Mouse (Mus musculus): ENCODE measurements around the gene Sugp1.
A peak's percentile ranks its signal among the peaks of the same experiment; 100 is the strongest.
"Not testable (repeated sequence)": the region's sequence is repeated elsewhere in the genome, so short reads cannot be mapped to it uniquely, and the experiment has no call there.

Sugp1 gene

DNA sequence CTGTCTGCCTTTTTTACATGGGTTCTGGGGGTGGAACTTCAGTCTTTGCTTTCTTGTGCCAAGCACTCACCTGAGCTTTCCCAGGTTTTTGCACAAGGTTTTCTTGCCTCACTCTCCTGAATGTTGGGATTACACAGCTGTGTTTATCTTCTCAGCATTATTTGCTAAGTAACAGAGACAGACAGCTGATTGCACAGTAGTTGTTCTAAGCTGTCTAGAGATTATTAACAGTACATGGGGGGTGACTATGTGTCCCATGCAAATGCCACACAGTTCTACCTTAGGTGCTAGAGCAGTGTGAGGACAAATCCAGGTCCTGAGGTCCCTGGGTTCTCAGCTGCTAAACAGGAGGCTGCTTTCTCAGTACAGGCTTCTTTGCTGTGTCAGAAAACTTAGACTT, 7.0 kb downstream of the Sugp1 start:
- no peak for DNase-seq

GRCm38 (mm10) chr8:70050434-70050833, 7.8 kb downstream of the Sugp1 start:
- not testable (repeated sequence) for DNase-seq

DNA sequence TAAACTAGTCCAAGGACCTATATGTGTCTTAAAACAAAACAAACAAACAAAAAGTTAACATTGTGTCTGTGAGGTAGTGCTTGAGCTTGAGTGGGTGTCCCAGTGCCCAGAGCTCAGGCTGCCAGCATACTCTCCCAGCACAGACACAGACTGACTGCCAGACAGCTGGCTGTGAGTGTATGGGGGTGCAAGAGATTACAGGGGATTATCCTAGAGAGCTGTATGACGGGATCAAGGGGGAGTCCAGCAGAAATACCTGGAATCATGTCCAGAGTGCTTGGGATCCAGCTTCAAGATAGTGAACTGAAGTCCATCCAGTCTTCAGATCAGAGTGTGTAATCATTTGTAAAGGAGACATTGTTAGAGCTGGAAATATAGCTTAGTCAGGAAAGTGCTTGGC, 15.1 kb downstream of the Sugp1 start:
- DNase-seq, result no peak

GRCm38 (mm10) chr8:70071836-70072440, 29.3 kb downstream of the Sugp1 start:
- no peak for DNase-seq

- no peak for DNase-seq
Observed at GRCm38 (mm10) chr8:70072441-70073069, 29.9 kb downstream of the Sugp1 start, which contains the start of gene Tm6sf2. Gene Tm6sf2, plus strand, starts transcription at chr8:70072924.

DNA sequence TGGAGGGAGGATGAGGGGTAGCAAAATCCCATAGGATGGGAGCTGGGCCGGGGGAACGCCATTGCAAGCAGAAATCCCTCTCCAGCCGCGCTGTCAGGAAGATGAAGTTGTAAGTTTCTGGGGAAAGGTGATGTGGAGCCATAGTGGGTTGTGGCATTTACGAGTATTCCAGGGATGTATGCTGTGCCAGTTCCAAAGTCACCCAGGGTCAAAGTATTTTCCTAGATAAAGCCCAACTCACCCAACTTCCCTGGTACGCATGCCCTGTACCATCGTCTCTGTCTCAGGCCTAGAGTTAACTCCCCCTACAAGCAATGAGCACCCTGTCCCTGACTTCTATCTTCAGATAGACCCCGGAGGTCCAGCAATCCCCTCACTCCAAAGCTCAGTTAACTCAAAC, 30.5 kb downstream of the Sugp1 start:
- no peak for DNase-seq

DNA sequence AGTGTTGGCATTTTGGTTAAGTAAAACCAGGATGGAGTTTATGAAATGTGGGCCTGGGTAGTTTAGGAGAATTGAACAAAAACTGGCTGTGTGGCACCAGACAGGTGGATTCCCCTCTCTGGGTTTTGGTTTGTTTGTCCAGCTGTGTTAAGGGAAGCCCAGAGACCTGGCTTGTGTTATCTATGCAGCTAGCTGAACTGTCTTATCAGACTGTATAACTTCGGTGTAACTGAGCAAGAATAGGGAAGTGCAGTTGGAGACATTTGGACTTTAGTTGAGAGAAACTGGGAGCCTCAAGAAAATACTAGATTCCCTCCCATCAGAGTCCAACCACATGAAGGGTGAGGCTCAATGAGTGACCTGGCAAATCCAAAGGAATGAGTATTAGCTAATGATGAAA, 31.1 kb downstream of the Sugp1 start:
- DNase-seq, result no peak

- no peak for DNase-seq
Observed at GRCm38 (mm10) chr8:70081976-70082375, 39.4 kb downstream of the Sugp1 start.

- no peak for DNase-seq
Observed at GRCm38 (mm10) chr8:70083285-70083684, 40.7 kb downstream of the Sugp1 start, which contains the start of gene Hapln4. Gene Hapln4, plus strand, starts transcription at chr8:70083457.

GRCm38 (mm10) chr8:70084191-70085065, 41.8 kb downstream of the Sugp1 start:
- no peak for DNase-seq

GRCm38 (mm10) chr8:70086151-70086550, 43.5 kb downstream of the Sugp1 start:
- no peak for DNase-seq

DNA sequence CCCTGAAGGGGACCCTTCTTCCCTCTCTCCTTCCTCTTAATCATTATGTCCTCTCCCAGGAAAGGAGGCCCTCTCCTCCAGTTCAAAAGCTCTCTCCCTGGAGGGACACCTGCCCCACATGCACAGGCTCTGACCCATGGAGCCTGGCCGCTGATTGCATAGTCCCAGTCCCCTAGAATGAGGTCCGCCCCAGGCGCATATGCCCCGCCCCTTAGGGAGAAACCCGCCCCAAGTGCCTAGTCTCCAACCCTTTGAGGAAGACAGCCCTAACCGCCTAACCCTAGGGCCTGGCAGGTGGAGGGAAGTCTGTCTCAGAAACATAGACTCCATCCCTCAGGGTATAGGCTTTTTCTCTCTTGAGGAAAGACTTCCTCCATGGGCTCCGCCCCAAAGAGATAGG, 44.6 kb downstream of the Sugp1 start:
- no peak for DNase-seq

GRCm38 (mm10) chr8:70087836-70088650, 45.4 kb downstream of the Sugp1 start:
- peak; percentile 34 for DNase-seq

- no peak for DNase-seq
Observed at GRCm38 (mm10) chr8:70089296-70089960, 46.8 kb downstream of the Sugp1 start.

DNA sequence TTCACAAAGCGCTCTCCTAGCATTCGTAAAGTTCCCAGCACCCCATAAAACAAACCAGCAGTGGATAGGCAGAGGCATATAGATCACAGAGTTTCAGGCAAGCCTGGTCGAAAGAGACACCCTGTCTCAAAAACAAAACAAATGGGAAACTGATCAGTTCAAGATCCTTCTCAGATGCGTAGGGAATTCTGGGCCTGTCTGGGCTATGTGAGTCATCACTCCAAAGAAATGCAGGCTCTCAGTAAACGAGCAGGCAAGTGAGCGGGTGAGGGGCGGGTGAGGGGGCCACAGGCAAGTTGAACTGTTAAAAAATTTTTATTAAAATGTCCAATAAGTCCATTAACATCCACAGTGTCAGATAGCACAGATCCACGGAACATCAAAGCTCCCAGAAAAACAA, 50.2 kb downstream of the Sugp1 start:
- DNase-seq, result no peak

DNA sequence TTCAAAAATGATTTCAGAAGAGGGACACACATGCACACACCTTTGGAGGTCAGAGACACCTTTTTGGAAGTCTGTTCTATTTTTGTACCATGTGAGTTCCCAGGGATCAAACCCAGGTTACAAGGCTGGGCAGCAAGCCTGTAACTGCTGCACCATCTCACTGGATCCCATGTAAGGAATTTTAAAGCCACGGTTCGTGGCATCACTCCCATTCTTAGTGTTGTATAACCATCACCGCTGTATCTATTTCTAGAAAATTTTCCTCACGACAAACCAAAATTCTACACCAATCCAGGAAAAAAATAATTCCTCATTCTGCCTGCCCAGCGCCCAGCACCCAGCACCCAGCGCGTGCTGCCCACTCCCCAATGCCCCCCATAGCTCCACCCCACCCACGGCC, 56.7 kb downstream of the Sugp1 start:
- DNase-seq, result no peak

DNA sequence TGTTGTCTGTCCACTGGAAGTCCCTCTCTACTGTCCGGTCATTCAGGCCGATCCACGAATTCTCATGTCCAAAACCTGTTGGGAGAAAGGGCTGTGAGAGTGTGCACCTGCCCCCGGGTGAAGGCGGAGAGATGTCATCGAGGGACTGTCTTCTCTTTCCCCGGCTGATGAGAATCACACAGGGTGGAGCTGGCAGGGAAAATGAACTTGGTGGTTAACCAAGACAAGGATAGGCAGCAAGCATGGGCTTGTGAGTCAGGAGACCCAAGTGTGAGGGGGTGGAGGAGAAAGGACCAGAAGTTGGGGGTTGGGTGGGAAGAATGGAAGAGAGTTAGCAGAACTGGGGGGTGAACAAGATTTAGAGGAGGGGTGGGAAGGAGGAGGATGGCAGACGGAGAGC, 57.6 kb downstream of the Sugp1 start:
- DNase-seq, result no peak

- DNase-seq, result peak; percentile 71
Observed at GRCm38 (mm10) chr8:70104506-70104905, 61.9 kb downstream of the Sugp1 start.

- DNase-seq, result no peak
Observed at GRCm38 (mm10) chr8:70104922-70105321, 62.3 kb downstream of the Sugp1 start.

GRCm38 (mm10) chr8:70110451-70110850, 67.8 kb downstream of the Sugp1 start:
- DNase-seq, result no peak

DNA sequence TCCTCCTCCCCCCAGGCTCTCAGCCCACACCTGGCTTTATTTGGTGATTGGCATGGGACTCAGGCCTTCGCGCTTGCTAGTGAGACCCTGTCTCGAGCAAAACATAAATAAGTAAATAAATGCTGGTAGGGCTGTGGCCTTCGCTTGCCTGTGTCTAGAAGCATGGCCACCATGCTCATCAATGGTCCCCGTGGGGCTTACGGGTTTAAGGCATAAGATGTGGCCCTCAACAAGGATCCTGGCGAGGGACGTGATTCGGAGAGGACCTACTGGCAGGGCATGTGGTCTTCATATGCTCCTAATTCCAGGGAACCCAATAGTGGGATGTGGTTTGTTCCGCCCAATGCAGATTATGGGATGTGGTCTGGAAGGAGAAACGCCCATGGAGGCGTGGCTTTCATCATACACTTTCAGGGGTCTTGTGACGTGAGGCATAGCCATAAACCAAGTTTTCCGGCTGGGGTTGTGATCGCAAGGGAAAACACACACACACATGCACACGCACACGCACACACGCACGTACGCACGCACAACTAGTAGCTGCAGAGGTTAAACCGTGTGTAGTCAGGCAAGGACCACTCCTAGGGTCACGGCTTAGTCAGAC, 68.7 kb downstream of the Sugp1 start:
- no peak for DNase-seq

Data from thymus, postnatal 14 days (tissue).